Mouse (Mus musculus) embryo, embryonic 11.5 days (tissue): ENCODE measurements around the gene Ube2i.

Experiments
- DNase-seq: peaks from one replicate; pipeline ENCODE4 v3.0.0-alpha.2; 2012; ENCODE audit warnings: low read depth, low spot score

Gene Ube2i

DNA sequence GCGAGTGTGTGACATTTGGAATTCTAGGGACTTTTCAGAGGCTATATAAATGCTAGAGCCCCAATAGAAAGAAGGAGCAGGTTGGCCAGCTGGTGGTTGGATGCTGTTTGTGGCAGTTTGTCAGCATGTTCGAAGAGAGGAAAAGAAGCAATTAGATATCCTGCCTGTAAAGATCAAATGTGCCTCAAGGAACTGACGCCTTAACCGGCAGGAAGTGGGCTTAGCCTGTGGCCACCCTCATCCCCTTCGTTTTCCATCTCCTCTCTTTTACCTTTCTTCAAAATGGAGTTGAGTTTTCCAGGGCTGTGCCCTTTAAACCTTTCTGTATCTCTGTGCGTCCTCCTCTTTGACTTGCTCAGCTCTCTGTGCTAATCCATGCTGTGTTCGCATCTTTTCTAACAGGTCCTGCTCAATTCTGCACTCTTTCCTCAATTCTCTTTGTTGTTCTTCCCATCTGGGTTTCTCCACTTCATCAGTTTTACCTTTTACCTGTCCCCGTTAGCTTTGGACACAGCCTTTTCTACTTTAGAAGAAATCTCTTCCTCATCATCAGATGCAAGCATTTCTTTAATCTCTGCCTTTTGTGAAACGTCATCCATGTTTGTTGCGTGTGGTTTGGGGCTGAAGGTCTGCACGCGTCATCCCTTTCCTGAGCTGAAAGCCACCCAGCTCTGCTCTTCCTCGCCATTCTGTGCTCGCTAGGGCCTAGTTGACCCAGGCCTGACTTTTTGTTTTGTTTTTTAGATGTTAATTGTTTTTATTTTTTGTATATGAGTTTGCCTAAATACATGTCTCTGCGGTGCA lies 54.7 kb downstream of the Ube2i start:
- DNase-seq: no peak

DNA sequence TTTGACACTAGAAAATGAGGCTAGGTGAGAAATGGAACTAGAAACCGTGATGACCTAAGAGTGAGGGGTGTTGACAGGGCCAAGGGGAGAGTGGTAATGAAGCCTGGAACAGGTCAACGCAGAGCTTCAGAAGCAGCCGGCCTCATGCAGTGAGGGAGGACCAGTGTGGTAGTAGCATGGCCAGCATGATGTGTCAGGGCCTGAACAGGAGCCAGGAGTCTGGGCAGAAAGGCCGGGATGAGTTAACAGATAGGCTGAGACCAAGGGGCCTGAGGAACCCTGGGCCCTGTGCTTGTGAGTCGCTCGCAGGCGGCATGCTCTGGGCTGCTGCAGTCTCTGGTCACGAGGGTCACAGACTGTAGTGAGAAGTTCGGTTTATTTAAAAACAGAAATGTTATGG lies 55.5 kb downstream of the Ube2i start:
- DNase-seq: no peak

DNA sequence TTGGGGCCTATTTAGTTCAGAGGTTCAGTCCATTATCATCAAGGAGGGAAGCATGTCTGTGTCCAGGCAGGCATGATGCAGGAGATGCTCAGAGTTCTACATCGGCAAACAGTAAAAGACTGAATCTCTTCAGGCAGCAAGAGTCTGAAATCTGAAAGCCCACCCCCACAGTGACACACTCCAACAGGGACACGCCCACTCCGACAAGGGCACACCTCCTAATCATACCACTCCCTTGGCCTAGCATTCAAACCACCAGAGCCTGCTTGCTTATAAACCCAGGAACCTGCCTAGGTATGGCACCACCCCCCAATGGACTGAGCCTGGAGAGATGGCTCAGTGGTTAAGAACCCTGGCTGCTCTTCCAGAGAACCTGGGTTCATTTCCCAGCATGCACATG lies 59.0 kb downstream of the Ube2i start:
- no peak for DNase-seq
